Mouse (Mus musculus): ENCODE results near the gene Kcna10. TPM values are rescaled to one million over a fixed set of nuclear protein-coding genes. Genes with fewer than 3 reads are reported as not detected.

Gene Kcna10
- polyA plus RNA-seq, 1 experiment, result not detected

- no peak for DNase-seq
- Histone ChIP-seq H3K27me3 (replicated peaks; ENCODE audit: control insufficient read depth, insufficient read depth, low read length) (no peaks in the 10 kb centered on the region), H3K4me1 (ENCODE audit: control insufficient read depth, insufficient read depth, low read length) (0 out of 2 replicates have a peak, but pooled peaks cover 5% of the 10 kb centered on the region), H3K36me3 (ENCODE audit: control insufficient read depth, insufficient read depth, low read length) (no peaks in the 10 kb centered on the region), H3K4me3 (ENCODE audit: insufficient read depth, low read depth, low read length) (no peak overlapping the region), H3K27ac (ENCODE audit: insufficient read depth, low read depth, low read length) (no peak overlapping the region)
- WGBS, result 57% methylated on average over 5 of the region's 5 CpGs
- TF ChIP-seq CTCF (conservative IDR thresholded peaks at IDR 0.05; ENCODE audit: insufficient read depth, insufficient read length, low read depth, low read length) (no peak), POLR2A (IDR thresholded peaks at IDR 0.05; ENCODE audit: low read depth, low read length) (no peak)
Measured at GRCm38 (mm10) chr3:107229822-107230221, 47.0 kb downstream of the Kcna10 start.

DNA sequence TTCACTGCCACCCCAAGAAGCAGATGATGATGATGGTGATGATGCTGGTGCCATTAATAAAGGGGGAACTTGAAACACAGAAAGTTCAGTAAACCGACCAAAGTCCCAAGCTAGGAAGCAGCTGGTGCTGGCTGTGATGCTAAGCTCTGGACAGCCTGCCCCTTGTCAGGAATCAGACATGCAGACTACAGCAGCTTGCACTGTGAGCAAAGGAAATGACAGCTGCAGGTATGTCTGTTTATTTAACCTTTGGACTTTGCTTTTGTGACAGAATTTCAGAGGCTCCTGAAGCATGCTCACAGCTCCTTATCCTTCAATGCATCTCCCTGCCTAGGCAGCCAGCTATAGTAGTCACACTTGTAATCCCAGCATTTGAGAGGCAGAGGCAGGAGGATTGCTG is 47.7 kb downstream of the Kcna10 start, which contains the start of gene A630076J17Rik:
A630076J17Rik (plus strand) TSS at position 88 of the 400 bp plus-strand sequence.
- DNase-seq, result peak; percentile 55
- Histone ChIP-seq H3K4me3 (ENCODE audit: insufficient read depth, low read depth, low read length) (no peak within 1 kb of the TSS), H3K27me3 (replicated peaks; ENCODE audit: control insufficient read depth, insufficient read depth, low read length) (no peaks in the 10 kb centered on the region), H3K27ac (ENCODE audit: insufficient read depth, low read depth, low read length) (no peak within 1 kb of the TSS), H3K4me1 (ENCODE audit: control insufficient read depth, insufficient read depth, low read length) (0 out of 2 replicates have a peak, but pooled peaks cover 5% of the 10 kb centered on the region), H3K36me3 (ENCODE audit: control insufficient read depth, insufficient read depth, low read length) (no peaks in the 10 kb centered on the region)
- 16% methylated on average over 1 of the region's 1 CpGs for WGBS
- TF ChIP-seq POLR2A (IDR thresholded peaks at IDR 0.05; ENCODE audit: low read depth, low read length) (no peak), CTCF (conservative IDR thresholded peaks at IDR 0.05; ENCODE audit: insufficient read depth, insufficient read length, low read depth, low read length) (no peak)

GRCm38 (mm10) chr3:107231202-107231601 is 48.3 kb downstream of the Kcna10 start:
- 35% methylated on average over 4 of the region's 4 CpGs for WGBS
- H3K4me1 ChIP-seq (ENCODE audit: control insufficient read depth, insufficient read depth, low read length), result 0 out of 2 replicates have a peak, but pooled peaks cover 5% of the 10 kb centered on the region
- H3K4me3 ChIP-seq (ENCODE audit: insufficient read depth, low read depth, low read length), result no peak overlapping the region
- H3K27ac ChIP-seq (ENCODE audit: insufficient read depth, low read depth, low read length), result no peak overlapping the region
- no peak for TF ChIP-seq POLR2A (IDR thresholded peaks at IDR 0.05; ENCODE audit: low read depth, low read length)
- no peak for TF ChIP-seq CTCF (conservative IDR thresholded peaks at IDR 0.05; ENCODE audit: insufficient read depth, insufficient read length, low read depth, low read length)
- no peaks in the 10 kb centered on the region for H3K36me3 ChIP-seq (ENCODE audit: control insufficient read depth, insufficient read depth, low read length)
- H3K27me3 ChIP-seq (replicated peaks; ENCODE audit: control insufficient read depth, insufficient read depth, low read length), result no peaks in the 10 kb centered on the region
- DNase-seq, result no peak

DNA sequence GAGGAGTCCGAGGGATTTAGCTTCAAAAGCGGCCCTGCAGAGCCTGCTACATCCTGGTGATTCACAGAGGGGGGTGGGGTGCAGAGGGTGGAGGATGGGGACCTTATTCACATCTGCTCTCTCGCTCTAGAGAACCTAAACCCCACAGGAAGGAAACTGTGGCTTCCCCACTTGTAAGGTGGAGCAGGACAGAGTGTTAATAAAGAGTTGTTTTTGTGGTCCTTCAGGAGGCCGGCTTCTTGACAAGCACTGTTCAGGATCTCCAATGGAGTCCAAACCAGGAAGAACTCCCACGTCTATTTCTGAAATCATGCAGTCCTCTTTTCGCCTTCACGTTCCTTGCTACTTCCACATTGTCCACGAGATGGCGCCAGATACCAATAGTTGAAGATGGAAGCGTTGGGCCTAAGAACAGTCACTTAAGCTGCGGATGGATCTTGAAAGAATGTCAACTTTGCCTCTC is 50.5 kb downstream of the Kcna10 start:
- TF ChIP-seq POLR2A (IDR thresholded peaks at IDR 0.05; ENCODE audit: low read depth, low read length) (no peak), CTCF (conservative IDR thresholded peaks at IDR 0.05; ENCODE audit: insufficient read depth, insufficient read length, low read depth, low read length) (peak; percentile 95)
- Histone ChIP-seq H3K4me1 (ENCODE audit: control insufficient read depth, insufficient read depth, low read length) (peaks cover 13% of the 10 kb centered on the region; the same call in 1 of the 2 replicates), H3K27me3 (replicated peaks; ENCODE audit: control insufficient read depth, insufficient read depth, low read length) (no peaks in the 10 kb centered on the region), H3K36me3 (ENCODE audit: control insufficient read depth, insufficient read depth, low read length) (no peaks in the 10 kb centered on the region), H3K27ac (ENCODE audit: insufficient read depth, low read depth, low read length) (no peak overlapping the region), H3K4me3 (ENCODE audit: insufficient read depth, low read depth, low read length) (no peak overlapping the region)
- 10% methylated on average over 11 of the region's 11 CpGs for WGBS
- peak; percentile 78 for DNase-seq

GRCm38 (mm10) chr3:107233945-107234344 is 51.1 kb downstream of the Kcna10 start:
- no peak for TF ChIP-seq POLR2A (IDR thresholded peaks at IDR 0.05; ENCODE audit: low read depth, low read length)
- TF ChIP-seq CTCF (conservative IDR thresholded peaks at IDR 0.05; ENCODE audit: insufficient read depth, insufficient read length, low read depth, low read length), result no peak
- no peak for DNase-seq
- 45% methylated on average over 2 of the region's 2 CpGs for WGBS
- Histone ChIP-seq H3K27ac (ENCODE audit: insufficient read depth, low read depth, low read length) (no peak overlapping the region), H3K36me3 (ENCODE audit: control insufficient read depth, insufficient read depth, low read length) (no peaks in the 10 kb centered on the region), H3K27me3 (replicated peaks; ENCODE audit: control insufficient read depth, insufficient read depth, low read length) (no peaks in the 10 kb centered on the region), H3K4me1 (ENCODE audit: control insufficient read depth, insufficient read depth, low read length) (peaks cover 16% of the 10 kb centered on the region), H3K4me3 (ENCODE audit: insufficient read depth, low read depth, low read length) (no peak overlapping the region)

DNA sequence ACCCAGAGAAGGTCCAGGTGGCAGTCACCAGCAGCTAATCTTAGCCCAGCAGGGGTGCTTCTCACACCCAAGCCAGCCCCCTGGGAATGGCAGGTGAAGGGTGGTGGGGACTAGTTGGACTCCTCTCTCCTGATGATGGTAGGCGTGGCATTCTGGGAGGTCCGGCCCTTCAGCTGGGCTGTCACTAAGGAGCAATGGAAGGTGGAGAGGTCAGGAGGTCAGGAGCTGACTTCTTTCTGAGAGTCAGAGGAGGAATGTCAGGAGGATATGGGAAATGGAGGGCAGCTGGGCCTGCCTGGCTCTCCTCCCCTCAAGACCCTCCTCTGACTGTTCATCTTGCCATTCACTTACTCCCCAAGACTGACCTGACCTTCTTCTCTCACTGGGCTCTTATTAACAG is 55.2 kb downstream of the Kcna10 start:
- no peak for TF ChIP-seq CTCF (conservative IDR thresholded peaks at IDR 0.05; ENCODE audit: insufficient read depth, insufficient read length, low read depth, low read length)
- TF ChIP-seq POLR2A (IDR thresholded peaks at IDR 0.05; ENCODE audit: low read depth, low read length), result no peak
- H3K27ac ChIP-seq (ENCODE audit: insufficient read depth, low read depth, low read length), result peak overlapping the region; percentile 32; the same call in 1 of the 2 replicates
- no peaks in the 10 kb centered on the region for H3K36me3 ChIP-seq (ENCODE audit: control insufficient read depth, insufficient read depth, low read length)
- no peak overlapping the region for H3K4me3 ChIP-seq (ENCODE audit: insufficient read depth, low read depth, low read length)
- DNase-seq, result peak; percentile 74
- peaks cover 19% of the 10 kb centered on the region for H3K4me1 ChIP-seq (ENCODE audit: control insufficient read depth, insufficient read depth, low read length)
- no peaks in the 10 kb centered on the region for H3K27me3 ChIP-seq (replicated peaks; ENCODE audit: control insufficient read depth, insufficient read depth, low read length)
- WGBS, result 54% methylated on average over 2 of the region's 2 CpGs

GRCm38 (mm10) chr3:107238471-107238980 is 55.7 kb downstream of the Kcna10 start:
- H3K4me3 ChIP-seq (ENCODE audit: insufficient read depth, low read depth, low read length), result no peak overlapping the region
- DNase-seq, result peak; percentile 93
- no peaks in the 10 kb centered on the region for H3K27me3 ChIP-seq (replicated peaks; ENCODE audit: control insufficient read depth, insufficient read depth, low read length)
- peaks cover 19% of the 10 kb centered on the region for H3K4me1 ChIP-seq (ENCODE audit: control insufficient read depth, insufficient read depth, low read length)
- WGBS, result 51% methylated on average over 8 of the region's 8 CpGs
- no peak for TF ChIP-seq POLR2A (IDR thresholded peaks at IDR 0.05; ENCODE audit: low read depth, low read length)
- TF ChIP-seq CTCF (conservative IDR thresholded peaks at IDR 0.05; ENCODE audit: insufficient read depth, insufficient read length, low read depth, low read length), result no peak
- peak overlapping the region; percentile 32; the same call in 1 of the 2 replicates for H3K27ac ChIP-seq (ENCODE audit: insufficient read depth, low read depth, low read length)
- no peaks in the 10 kb centered on the region for H3K36me3 ChIP-seq (ENCODE audit: control insufficient read depth, insufficient read depth, low read length)

All from kidney, adult 2 months (tissue).